Mouse (Mus musculus) ES-E14 (cell line): ENCODE data around the gene Col6a4.

Experiments
- CHD2 ChIP-seq: IDR thresholded peaks from 2 replicates; pipeline ENCODE4 v1.6.1; 2014; ENCODE audit warnings: mild to moderate bottlenecking, low read depth, low read length, inconsistent platforms
- ZC3H11A ChIP-seq: IDR thresholded peaks from 2 replicates; pipeline ENCODE4 v1.6.1; 2012; ENCODE audit warnings: low read depth, mild to moderate bottlenecking, inconsistent platforms, low read length, borderline replicate concordance
- ZNF384 ChIP-seq: IDR thresholded peaks from 2 replicates; pipeline ENCODE4 v1.6.1; 2012; ENCODE audit warnings: low read depth, low read length, inconsistent platforms

- TF ChIP-seq ZC3H11A, result no peak
- TF ChIP-seq ZNF384, result no peak
- TF ChIP-seq CHD2, result no peak
These were observed 22.5 kb upstream of the Col6a4 start for GRCm38 (mm10) chr9:106119075-106119474.
